Mouse (Mus musculus) neural tube, embryonic 13.5 days (tissue): Measurements from ENCODE around the gene Dlst. TPM values are rescaled to one million over a fixed set of nuclear protein-coding genes. Genes with fewer than 3 reads are reported as not detected.

Experiments used
- ATAC-seq: fragments of 200-750 bp; cut with Nextera tagmentation; 2 replicates; pipeline ENCODE4 v1.8.0; 2017; ENCODE audit warnings: low read depth, mild to moderate bottlenecking, moderate TSS enrichment, moderate library complexity
- H3K27ac ChIP-seq: fragments of 300-500 bp; sonication (generic); replicated peaks from 2 replicates; pipeline ENCODE4 v1.5.1; 2015; ENCODE audit warnings: moderate library complexity, mild to moderate bottlenecking, inconsistent platforms
- H3K27me3 ChIP-seq: fragments of 300-500 bp; sonication (generic); 2 replicates; pipeline ENCODE4 v1.6.1; 2015; ENCODE audit warnings: mild to moderate bottlenecking, inconsistent platforms
- H3K36me3 ChIP-seq: fragments of 300-500 bp; sonication (generic); 2 replicates; pipeline ENCODE4 v1.6.1; 2015; ENCODE audit warnings: mild to moderate bottlenecking, inconsistent platforms
- H3K4me1 ChIP-seq: fragments of 300-500 bp; sonication (generic); replicated peaks from 2 replicates; pipeline ENCODE4 v1.6.1; 2015; ENCODE audit warnings: inconsistent platforms
- H3K4me2 ChIP-seq: fragments of 300-500 bp; sonication (generic); 2 replicates; pipeline ENCODE4 v1.6.1; 2015; ENCODE audit warnings: inconsistent platforms, mild to moderate bottlenecking, moderate library complexity
- H3K4me3 ChIP-seq: fragments of 300-500 bp; sonication (generic); 2 replicates; pipeline ENCODE4 v1.5.1; 2015; ENCODE audit warnings: mild to moderate bottlenecking, inconsistent platforms
- H3K9ac ChIP-seq: fragments of 300-500 bp; sonication (generic); 2 replicates; pipeline ENCODE4 v1.6.1; 2015; ENCODE audit warnings: moderate library complexity, mild to moderate bottlenecking, inconsistent platforms
- H3K9me3 ChIP-seq: fragments of 300-500 bp; sonication (generic); 2 replicates; pipeline ENCODE4 v1.6.1; 2016; ENCODE audit warnings: inconsistent platforms
- WGBS: fragments of 180-500 bp; shearing (Covaris S2); methylation state at CpG from one replicate; pipeline ENCODE4 v1.1.7; 2015; 5-methylcytosine and 5-hydroxymethylcytosine counted together
- polyA plus RNA-seq: library from polyadenylated mRNA; unstranded; fragments of >200 nt; fragmentation: Nextera tagmentation; extraction: Ambion mirVana; gene quantifications from 2 replicates; pipeline ENCODE4 v1.2.1, GENCODE M21; 2015

Gene Dlst
- 108 and 116 TPM in 2 replicates for polyA plus RNA-seq

- Histone ChIP-seq H3K4me1 (peaks cover 41% of the 10 kb centered on the region), H3K4me3 (peak within 1 kb of the TSS; percentile 99), H3K4me2 (peak within 1 kb of the TSS; percentile 92), H3K9me3 (no peaks in the 10 kb centered on the region), H3K27ac (peak within 1 kb of the TSS; percentile 90), H3K27me3 (no peaks in the 10 kb centered on the region), H3K9ac (peak within 1 kb of the TSS; percentile 97), H3K36me3 (peaks cover 11% of the 10 kb centered on the region; the same call in 1 of the 2 replicates)
- peak; percentile 95 for ATAC-seq
- under 1% methylated on average over 82 of the region's 83 CpGs for WGBS
Observed at GRCm38 (mm10) chr12:85110698-85111592, at the start of gene Dlst, which contains the start of gene Prox2. Gene Dlst (plus strand): TSS chr12:85110833. Gene Prox2 (minus strand): TSS chr12:85110759.

- no peaks in the 10 kb centered on the region for H3K27me3 ChIP-seq
- no peak for ATAC-seq
- H3K4me2 ChIP-seq: no peak overlapping the region
- no peaks in the 10 kb centered on the region for H3K4me1 ChIP-seq
- H3K27ac ChIP-seq: no peak overlapping the region
- H3K9me3 ChIP-seq: no peaks in the 10 kb centered on the region
- H3K36me3 ChIP-seq: peaks cover 57% of the 10 kb centered on the region
- H3K9ac ChIP-seq: no peak overlapping the region
- no peak overlapping the region for H3K4me3 ChIP-seq
Observed at GRCm38 (mm10) chr12:85071043-85071442, 39.6 kb upstream of the Dlst start.

- Histone ChIP-seq H3K4me1 (no peaks in the 10 kb centered on the region), H3K4me2 (no peak overlapping the region), H3K36me3 (peaks cover 33% of the 10 kb centered on the region), H3K9me3 (no peaks in the 10 kb centered on the region), H3K27me3 (no peaks in the 10 kb centered on the region), H3K4me3 (no peak overlapping the region), H3K27ac (no peak overlapping the region), H3K9ac (no peak overlapping the region)
- WGBS: 93% methylated on average over 3 of the region's 3 CpGs
- no peak for ATAC-seq
Observed at GRCm38 (mm10) chr12:85077100-85077499, 33.5 kb upstream of the Dlst start.

GRCm38 (mm10) chr12:85084257-85084656, 26.4 kb upstream of the Dlst start:
- WGBS: 95% methylated on average over 2 of the region's 2 CpGs
- Histone ChIP-seq H3K27me3 (no peaks in the 10 kb centered on the region), H3K36me3 (peaks cover 32% of the 10 kb centered on the region), H3K4me1 (no peaks in the 10 kb centered on the region), H3K4me3 (no peak overlapping the region), H3K9ac (no peak overlapping the region), H3K9me3 (no peaks in the 10 kb centered on the region), H3K4me2 (no peak overlapping the region), H3K27ac (no peak overlapping the region)
- ATAC-seq: no peak

GRCm38 (mm10) chr12:85084941-85085340, 25.7 kb upstream of the Dlst start:
- H3K4me3 ChIP-seq: no peak overlapping the region
- H3K4me2 ChIP-seq: no peak overlapping the region
- no peaks in the 10 kb centered on the region for H3K4me1 ChIP-seq
- peaks cover 35% of the 10 kb centered on the region for H3K36me3 ChIP-seq
- WGBS: 91% methylated on average over 4 of the region's 4 CpGs
- no peak overlapping the region for H3K9ac ChIP-seq
- no peaks in the 10 kb centered on the region for H3K27me3 ChIP-seq
- no peak for ATAC-seq
- no peak overlapping the region for H3K27ac ChIP-seq
- H3K9me3 ChIP-seq: no peaks in the 10 kb centered on the region

- Histone ChIP-seq H3K4me1 (no peaks in the 10 kb centered on the region), H3K27ac (no peak overlapping the region), H3K4me2 (no peak overlapping the region), H3K9ac (no peak overlapping the region), H3K27me3 (no peaks in the 10 kb centered on the region), H3K36me3 (peaks cover 36% of the 10 kb centered on the region), H3K9me3 (no peaks in the 10 kb centered on the region), H3K4me3 (no peak overlapping the region)
- 89% methylated on average over 12 of the region's 12 CpGs for WGBS
- no peak for ATAC-seq
Observed at GRCm38 (mm10) chr12:85087845-85088244, 22.8 kb upstream of the Dlst start.

- ATAC-seq: no peak
Observed at GRCm38 (mm10) chr12:85091190-85091589, 19.4 kb upstream of the Dlst start.

GRCm38 (mm10) chr12:85092214-85092613, 18.4 kb upstream of the Dlst start:
- no peaks in the 10 kb centered on the region for H3K27me3 ChIP-seq
- no peak overlapping the region for H3K27ac ChIP-seq
- 11% methylated on average over 3 of the region's 3 CpGs for WGBS
- H3K36me3 ChIP-seq: peaks cover 27% of the 10 kb centered on the region
- H3K9ac ChIP-seq: no peak overlapping the region
- peaks cover 20% of the 10 kb centered on the region for H3K4me1 ChIP-seq
- no peaks in the 10 kb centered on the region for H3K9me3 ChIP-seq
- H3K4me3 ChIP-seq: no peak overlapping the region
- ATAC-seq: no peak
- no peak overlapping the region for H3K4me2 ChIP-seq

More at GRCm38 (mm10) chr12:85091190-85091589, 19.4 kb upstream of the Dlst start:
- Histone ChIP-seq H3K27ac (no peak overlapping the region), H3K36me3 (peaks cover 36% of the 10 kb centered on the region), H3K9ac (no peak overlapping the region), H3K4me1 (peaks cover 20% of the 10 kb centered on the region), H3K9me3 (no peaks in the 10 kb centered on the region), H3K4me2 (no peak overlapping the region), H3K4me3 (no peak overlapping the region), H3K27me3 (no peaks in the 10 kb centered on the region)
- WGBS: 87% methylated on average over 3 of the region's 3 CpGs

- whole genome bisulfite sequencing: 40% methylated on average over 14 of the region's 14 CpGs
- Histone ChIP-seq H3K36me3 (peaks cover 9% of the 10 kb centered on the region; the same call in 1 of the 2 replicates), H3K27ac (no peak overlapping the region), H3K4me1 (peaks cover 20% of the 10 kb centered on the region), H3K4me2 (no peak overlapping the region), H3K4me3 (no peak overlapping the region), H3K27me3 (no peaks in the 10 kb centered on the region), H3K9me3 (no peaks in the 10 kb centered on the region), H3K9ac (no peak overlapping the region)
- ATAC-seq: 0 out of 2 replicates have a peak, but pooled peaks have one; percentile 19
Observed at GRCm38 (mm10) chr12:85094010-85094409, 16.6 kb upstream of the Dlst start.

GRCm38 (mm10) chr12:85094706-85095105, 15.9 kb upstream of the Dlst start:
- H3K4me1 ChIP-seq: peaks cover 20% of the 10 kb centered on the region
- H3K9ac ChIP-seq: no peak overlapping the region
- no peak overlapping the region for H3K4me2 ChIP-seq
- 0 out of 2 replicates have a peak overlapping the region, but pooled peaks have one; percentile 38 for H3K27ac ChIP-seq
- no peak for ATAC-seq
- no peak overlapping the region for H3K4me3 ChIP-seq
- 63% methylated on average over 10 of the region's 10 CpGs for WGBS
- H3K9me3 ChIP-seq: no peaks in the 10 kb centered on the region
- H3K36me3 ChIP-seq: peaks cover 3% of the 10 kb centered on the region; the same call in 1 of the 2 replicates
- no peaks in the 10 kb centered on the region for H3K27me3 ChIP-seq

GRCm38 (mm10) chr12:85095146-85095545, 15.5 kb upstream of the Dlst start:
- no peak overlapping the region for H3K9ac ChIP-seq
- no peaks in the 10 kb centered on the region for H3K27me3 ChIP-seq
- WGBS: 86% methylated on average over 11 of the region's 11 CpGs

GRCm38 (mm10) chr12:85095859-85096258, 14.8 kb upstream of the Dlst start:
- Histone ChIP-seq H3K36me3 (no peaks in the 10 kb centered on the region), H3K4me1 (peaks cover 26% of the 10 kb centered on the region), H3K9ac (no peak overlapping the region), H3K27ac (no peak overlapping the region), H3K27me3 (no peaks in the 10 kb centered on the region), H3K4me2 (no peak overlapping the region), H3K9me3 (no peaks in the 10 kb centered on the region), H3K4me3 (no peak overlapping the region)
- 88% methylated on average over 7 of the region's 7 CpGs for WGBS
- ATAC-seq: no peak

More at GRCm38 (mm10) chr12:85095146-85095545, 15.5 kb upstream of the Dlst start:
- H3K4me3 ChIP-seq: no peak overlapping the region
- ATAC-seq: no peak
- no peaks in the 10 kb centered on the region for H3K9me3 ChIP-seq
- no peaks in the 10 kb centered on the region for H3K36me3 ChIP-seq
- 0 out of 2 replicates have a peak overlapping the region, but pooled peaks have one; percentile 38 for H3K27ac ChIP-seq
- peaks cover 20% of the 10 kb centered on the region for H3K4me1 ChIP-seq
- H3K4me2 ChIP-seq: no peak overlapping the region
